Mouse (Mus musculus): ENCODE results near the gene Spred3. TPM values are rescaled to one million over a fixed set of nuclear protein-coding genes. Genes with fewer than 3 reads are reported as not detected.

Spred3 gene
- total and polyA plus RNA-seq, 3 experiments: 1.6 to 6.6 (median 3.3) TPM

DNA sequence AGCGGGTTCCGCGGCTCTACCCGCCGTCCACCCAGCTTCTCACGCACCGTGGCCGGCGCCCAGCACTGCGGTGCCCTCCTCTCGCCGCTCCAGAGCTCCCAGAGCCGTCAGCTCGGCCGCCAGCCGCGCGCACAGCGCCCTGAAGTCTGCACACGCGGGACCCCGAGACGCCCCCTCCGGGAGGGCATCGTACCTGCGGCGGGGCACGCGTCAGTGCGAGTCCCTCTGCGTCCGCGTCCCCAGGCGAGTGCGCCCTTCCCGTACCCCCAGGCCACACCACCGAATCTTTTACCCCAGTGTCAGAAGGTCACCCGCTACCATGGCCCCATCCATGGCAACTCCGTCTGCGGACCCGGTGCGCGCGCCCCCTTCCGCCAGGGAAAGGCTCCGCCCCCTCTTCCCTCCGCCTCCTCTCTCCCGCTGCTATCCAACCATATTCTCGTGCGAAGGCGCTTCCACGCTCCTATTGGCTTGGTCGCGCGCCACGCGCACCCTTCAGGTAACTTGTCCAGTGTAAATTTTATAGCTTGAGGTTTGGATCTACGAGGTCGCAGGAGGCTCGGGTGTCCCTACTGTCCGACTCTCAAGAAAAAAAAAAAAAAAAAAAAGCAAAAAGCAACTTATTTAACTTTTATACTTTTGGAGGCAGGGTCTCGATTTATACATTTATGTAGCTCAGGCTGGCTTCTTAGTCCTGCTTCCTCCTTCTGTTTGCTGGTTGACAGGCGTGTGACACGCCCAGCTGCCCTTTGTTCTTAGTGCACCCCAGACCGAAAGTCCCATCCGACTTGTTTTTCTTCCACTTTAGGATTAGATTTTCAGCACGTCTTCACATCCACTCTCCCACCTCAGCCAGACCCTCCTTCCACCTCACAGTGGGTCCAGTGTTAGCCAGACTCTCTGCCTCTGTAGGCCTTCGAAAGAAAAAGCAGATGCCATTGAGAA is 14.1 kb downstream of the Spred3 start, which contains the start of gene Fam98c (continued):
- 0 out of 2 replicates have a peak, but pooled peaks have one; percentile 29 for TF ChIP-seq MAX (IDR thresholded peaks at IDR 0.05; ENCODE audit: low read length)

- in situ Hi-C loops (cut with MboI; ENCODE audit: low pct_ligation_motif_present, low pct_unique_long_range_greater_than_20kb, low sequenced_read_pairs): no loop called here
These were observed 14.9 kb downstream of the Spred3 start for GRCm38 (mm10) chr7:29155196-29155837.

GRCm38 (mm10) chr7:29154018-29154720 is 16.0 kb downstream of the Spred3 start:
- peaks cover 6% of the 10 kb centered on the region for H3K9me3 ChIP-seq (replicated peaks; ENCODE audit: low read length)

More at GRCm38 (mm10) chr7:29155196-29155837, 14.9 kb downstream of the Spred3 start:
- Histone ChIP-seq H3K4me1 (ENCODE audit: control insufficient read depth in 1 of 2, insufficient read depth in 2 of 2) (peaks cover 5 to 12% of the 10 kb centered on the region in 2 experiments; a peak in 2 of 4 replicates), H3K27me3 (replicated peaks) (no peaks in the 10 kb centered on the region), H3K9me3 (replicated peaks; ENCODE audit: low read length) (peaks cover 6% of the 10 kb centered on the region), H3K27ac (ENCODE audit: insufficient read depth, low read depth) (peak overlapping the region; percentile 32), H3K36me3 (replicated peaks in 1 of 2; ENCODE audit: control insufficient read depth in 1 of 2, insufficient read depth in 1 of 2, low read length in 1 of 2) (peaks cover 4 to 27% of the 10 kb centered on the region in 2 experiments), H3K4me3 (replicated peaks in 1 of 3; ENCODE audit: low read depth in 2 of 3, low read length in 2 of 3, poor library complexity in 1 of 3) (peak overlapping the region; percentile 75 to 88 (median 85)), H3K79me2 (replicated peaks; ENCODE audit: control insufficient read depth, extremely low read depth, insufficient read depth, poor library complexity, severe bottlenecking) (no peaks in the 10 kb centered on the region), H3K9ac (ENCODE audit: insufficient read depth, low read depth) (peak overlapping the region; percentile 61), H3K4me2 (ENCODE audit: insufficient read depth, low read depth, poor library complexity, severe bottlenecking) (peak overlapping the region; percentile 76; the same call in 1 of the 2 replicates)
- DNase-seq (ENCODE audit: extremely low read depth): peak; percentile 88
- dilution Hi-C loops (cut with MboI; ENCODE audit: extremely low pct_ligation_motif_present, extremely low pct_unique_long_range_greater_than_20kb, low sequenced_read_pairs): no loop called here
- TF ChIP-seq IRF4 (IDR thresholded peaks at IDR 0.05; ENCODE audit: low read depth, low read length) (0 out of 2 replicates have a peak, but pooled peaks have one; percentile 1), POLR2A (IDR thresholded peaks at IDR 0.05; ENCODE audit: low read depth, low read length) (peak; percentile 76), MYC (IDR thresholded peaks at IDR 0.05; ENCODE audit: low read depth, low read length) (no peak), ZMIZ1 (IDR thresholded peaks at IDR 0.05; ENCODE audit: low read depth, low read length) (0 out of 2 replicates have a peak, but pooled peaks have one; percentile 26), UBTF (IDR thresholded peaks at IDR 0.05; ENCODE audit: low read depth, low read length) (no peak; the same call in 1 of the 2 replicates), NELFE (IDR thresholded peaks at IDR 0.05; ENCODE audit: low read depth, low read length) (peak; percentile 16; the same call in 1 of the 2 replicates), NRF1 (IDR thresholded peaks at IDR 0.05; ENCODE audit: low read depth, low read length) (no peak), ZNF384 (IDR thresholded peaks at IDR 0.05; ENCODE audit: low read depth, low read length) (no peak), BHLHE40 (IDR thresholded peaks at IDR 0.05; ENCODE audit: low read depth, low read length) (no peak), KAT2A (IDR thresholded peaks at IDR 0.05; ENCODE audit: insufficient replicate concordance, low read length) (no peak), CHD2 (IDR thresholded peaks at IDR 0.05; ENCODE audit: low read length) (no peak), MXI1 (IDR thresholded peaks at IDR 0.05; ENCODE audit: low read depth, low read length) (no peak), RAD21 (IDR thresholded peaks at IDR 0.05; ENCODE audit: low read depth, low read length) (no peak), SIN3A (IDR thresholded peaks at IDR 0.05; ENCODE audit: low read length) (no peak), ELF1 (IDR thresholded peaks at IDR 0.05; ENCODE audit: low read depth, low read length) (no peak), TCF12 (IDR thresholded peaks at IDR 0.05; ENCODE audit: low read depth, low read length) (0 out of 2 replicates have a peak, but pooled peaks have one; percentile 8), CHD1 (IDR thresholded peaks at IDR 0.05; ENCODE audit: low read depth, low read length) (no peak)

More at GRCm38 (mm10) chr7:29154018-29154720, 16.0 kb downstream of the Spred3 start:
- DNase-seq (ENCODE audit: extremely low read depth): no peak
- H3K9ac ChIP-seq (ENCODE audit: insufficient read depth, low read depth): no peak overlapping the region
- no peak overlapping the region for H3K27ac ChIP-seq (ENCODE audit: insufficient read depth, low read depth)
- no peak overlapping the region for H3K4me3 ChIP-seq (replicated peaks in 1 of 3; ENCODE audit: low read depth in 2 of 3, low read length in 2 of 3, poor library complexity in 1 of 3)
- H3K4me2 ChIP-seq (ENCODE audit: insufficient read depth, low read depth, poor library complexity, severe bottlenecking): no peak overlapping the region
- no peaks in the 10 kb centered on the region for H3K79me2 ChIP-seq (replicated peaks; ENCODE audit: control insufficient read depth, extremely low read depth, insufficient read depth, poor library complexity, severe bottlenecking)
- peaks cover 4 to 27% of the 10 kb centered on the region in 2 experiments for H3K36me3 ChIP-seq (replicated peaks in 1 of 2; ENCODE audit: control insufficient read depth in 1 of 2, insufficient read depth in 1 of 2, low read length in 1 of 2)
- in situ Hi-C loops (cut with MboI; ENCODE audit: low pct_ligation_motif_present, low pct_unique_long_range_greater_than_20kb, low sequenced_read_pairs): no loop called here
- H3K4me1 ChIP-seq (ENCODE audit: control insufficient read depth in 1 of 2, insufficient read depth in 2 of 2): peaks cover 5 to 18% of the 10 kb centered on the region in 2 experiments; a peak in 2 of 4 replicates
- no peak for TF ChIP-seq MEF2A (IDR thresholded peaks at IDR 0.05; ENCODE audit: borderline replicate concordance, low read depth, low read length)
- peak; percentile 11 for TF ChIP-seq RAD21 (IDR thresholded peaks at IDR 0.05; ENCODE audit: low read depth, low read length)
- no peak for TF ChIP-seq CHD1 (IDR thresholded peaks at IDR 0.05; ENCODE audit: low read depth, low read length)
- TF ChIP-seq IRF4 (IDR thresholded peaks at IDR 0.05; ENCODE audit: low read depth, low read length): no peak
- TF ChIP-seq MAZ (IDR thresholded peaks at IDR 0.05; ENCODE audit: low read depth, low read length): no peak
- TF ChIP-seq BHLHE40 (IDR thresholded peaks at IDR 0.05; ENCODE audit: low read depth, low read length): no peak
- TF ChIP-seq ZC3H11A (IDR thresholded peaks at IDR 0.05; ENCODE audit: low read depth, low read length): no peak
- no peak for TF ChIP-seq RCOR1 (conservative IDR thresholded peaks at IDR 0.05; ENCODE audit: low read depth, low read length)
- no peak for TF ChIP-seq ZNF384 (IDR thresholded peaks at IDR 0.05; ENCODE audit: low read depth, low read length)
- TF ChIP-seq CTCF (conservative IDR thresholded peaks at IDR 0.05 in 1 of 2, IDR thresholded peaks at IDR 0.05 in 1 of 2; ENCODE audit: low read depth in 2 of 2, low read length in 2 of 2): peak; percentile 9 to 27; a peak in 2 of 4 replicates
- no peak for TF ChIP-seq NELFE (IDR thresholded peaks at IDR 0.05; ENCODE audit: low read depth, low read length)
- no peak for TF ChIP-seq TBP (conservative IDR thresholded peaks at IDR 0.05; ENCODE audit: low read depth, low read length)
- TF ChIP-seq USF1 (IDR thresholded peaks at IDR 0.05; ENCODE audit: low read depth, low read length): no peak
- no peak for TF ChIP-seq ETS1 (conservative IDR thresholded peaks at IDR 0.05; ENCODE audit: low read depth, low read length)
- TF ChIP-seq JUN (IDR thresholded peaks at IDR 0.05; ENCODE audit: insufficient read depth, low read depth, low read length): no peak
- no peak for TF ChIP-seq SMC3 (IDR thresholded peaks at IDR 0.05; ENCODE audit: low read depth, low read length)
- no peaks in the 10 kb centered on the region for H3K27me3 ChIP-seq (replicated peaks)
- dilution Hi-C loops (cut with MboI; ENCODE audit: extremely low pct_ligation_motif_present, extremely low pct_unique_long_range_greater_than_20kb, low sequenced_read_pairs): no loop called here
